Mouse (Mus musculus) CD4-positive, CD25-positive, alpha-beta regulatory T cell (primary cell): Measurements from ENCODE around the gene Gm4779. TPM values are rescaled to one million over a fixed set of nuclear protein-coding genes. Genes with fewer than 3 reads are reported as not detected.

Experiments used
- polyA plus RNA-seq: library from polyadenylated mRNA; unstranded; fragments of 100-300 nt; shearing (Covaris generic); gene quantifications from one replicate; pipeline ENCODE4 v1.2.1, GENCODE M21; 2017

The Gm4779 gene
- polyA plus RNA-seq, result not detected

GRCm38 (mm10) chrX:101794342-101794741, at the start of gene Gm4779, which contains the start of gene 8030474K03Rik:
Gm4779 (minus strand) TSS chrX:101794423.
8030474K03Rik (plus strand) TSS chrX:101794656.

Other genes starting within 250 kb of the Gm4779 start
- gene Ogt, start 154.4 kb downstream of the Gm4779 start, polyA plus RNA-seq, result 261 TPM
- 96.4 TPM for gene Cxcr3, start 60.2 kb downstream of the Gm4779 start, polyA plus RNA-seq
- not detected for gene 8030474K03Rik, start 233 bp upstream of the Gm4779 start, polyA plus RNA-seq
- gene Nhsl2, start 55.0 kb upstream of the Gm4779 start, polyA plus RNA-seq, result 0.92 TPM